Mouse (Mus musculus) G1E (cell line): ENCODE measurements around the gene Gm28042. TPM values are rescaled to one million over a fixed set of nuclear protein-coding genes. Genes with fewer than 3 reads are reported as not detected.

ENCODE experiments used
- ATAC-seq: 2 replicates; pipeline ENCODE4 v1.8.0; 2016; ENCODE audit warnings: mild to moderate bottlenecking; ENCODE audit not compliant: insufficient number of reproducible peaks, poor library complexity, low FRiP score, severe bottlenecking; ENCODE audit errors: extremely low read depth
- DNase-seq: peaks from one replicate; pipeline ENCODE4 v3.0.0; 2012; ENCODE audit warnings: low spot score
- H3K27me3 ChIP-seq: 2 replicates; pipeline ENCODE4 v1.6.1; 2012; ENCODE audit warnings: mild to moderate bottlenecking, low read length, inconsistent platforms; ENCODE audit not compliant: insufficient read depth
- H3K36me3 ChIP-seq: replicated peaks from 2 replicates; pipeline ENCODE3; 2012; ENCODE audit warnings: mild to moderate bottlenecking, inconsistent platforms
- H3K4me1 ChIP-seq: 2 replicates; pipeline ENCODE4 v1.6.1; 2012; ENCODE audit warnings: low read depth, low read length, inconsistent platforms, mixed read lengths; ENCODE audit not compliant: insufficient read depth
- H3K4me3 ChIP-seq: 2 replicates; pipeline ENCODE4 v1.5.1; 2012; ENCODE audit warnings: low read depth, mild to moderate bottlenecking, inconsistent platforms, low read length, moderate library complexity, mixed read lengths
- H3K9me3 ChIP-seq: replicated peaks from 2 replicates; pipeline ENCODE4 v1.6.1; 2012; ENCODE audit warnings: inconsistent platforms
- CTCF ChIP-seq: IDR thresholded peaks from 2 replicates; pipeline ENCODE4 v1.5.1; 2012; ENCODE audit warnings: low read depth, low read length, inconsistent platforms, mixed read lengths
- GATA1 ChIP-seq: IDR thresholded peaks from 2 replicates; pipeline ENCODE4 v1.6.1; 2012; ENCODE audit warnings: borderline replicate concordance, low read length, inconsistent platforms, mixed read lengths
- GATA2 ChIP-seq: IDR thresholded peaks from 2 replicates; pipeline ENCODE4 v1.6.1; 2012; ENCODE audit warnings: low read depth, low read length, inconsistent platforms, borderline replicate concordance
- POLR2AphosphoS5 ChIP-seq: IDR thresholded peaks from 2 replicates; pipeline ENCODE4 v1.6.1; 2012; ENCODE audit warnings: low read depth, low read length, inconsistent platforms; ENCODE audit not compliant: insufficient replicate concordance
- TAL1 ChIP-seq: conservative IDR thresholded peaks from 2 replicates; pipeline ENCODE4 v1.6.1; 2012; ENCODE audit warnings: low read depth, low read length, inconsistent platforms, mixed read lengths
- polyA plus RNA-seq: library from polyadenylated mRNA; stranded (reverse); fragments of >175 nt; gene quantifications from 2 replicates; pipeline ENCODE4 v1.2.3, GENCODE M21; 2012
- total RNA-seq, 2 experiments: library from RNA; stranded (forward) in 1 of 2; stranded (reverse) in 1 of 2; fragments of 200-1000 nt in 1 of 2; fragments of >200 nt in 1 of 2; fragmentation: Nextera tagmentation in 1 of 2; gene quantifications; 2 replicates each; pipeline ENCODE4 v1.2.3; 2014 to 2017

The Gm28042 gene
- total and polyA plus RNA-seq, 3 experiments: 0.05 to 0.21 TPM; not detected in 1

DNA sequence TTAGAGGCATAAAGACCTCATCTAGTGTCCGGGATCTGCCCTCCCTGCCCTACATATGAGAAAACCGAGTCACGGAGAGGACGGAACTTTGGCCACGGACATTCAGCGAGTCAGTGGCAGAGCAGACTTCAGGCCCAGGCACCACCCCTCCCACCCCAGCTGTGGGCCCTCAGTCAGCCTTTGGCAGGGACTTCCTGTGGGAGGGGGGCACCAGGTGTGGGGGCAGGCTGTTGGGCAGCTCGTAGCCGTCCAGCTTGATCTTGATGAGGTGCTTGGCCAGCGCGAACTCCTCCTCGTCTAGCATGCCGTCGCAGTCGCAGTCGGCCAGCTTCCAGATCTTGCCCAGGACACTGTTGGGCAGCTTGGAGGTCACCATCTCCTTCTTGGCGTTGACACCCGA, 63.7 kb downstream of the Gm28042 start:
- Histone ChIP-seq H3K27me3 (no peaks in the 10 kb centered on the region), H3K4me3 (no peak overlapping the region), H3K9me3 (no peaks in the 10 kb centered on the region), H3K4me1 (no peaks in the 10 kb centered on the region), H3K36me3 (peaks cover 52% of the 10 kb centered on the region)
- DNase-seq (no peak), ATAC-seq (no peak)
- no peak for TF ChIP-seq POLR2AphosphoS5
- no peak for TF ChIP-seq TAL1
- TF ChIP-seq GATA1: no peak
- no peak for TF ChIP-seq GATA2
- TF ChIP-seq CTCF: no peak

Other genes starting within 250 kb of the Gm28042 start
- 22.3 and 23.9 TPM in 2 replicates for gene Rpap1, start 240.0 kb upstream of the Gm28042 start, total RNA-seq (2014; fragmentation: Nextera tagmentation)
- 8.0 and 8.1 TPM in 2 replicates for gene Rpap1, start 240.0 kb upstream of the Gm28042 start, total RNA-seq (2017)
- gene Rpap1, start 240.0 kb upstream of the Gm28042 start, polyA plus RNA-seq: 36.4 and 41.3 TPM in 2 replicates
- gene Tyro3, start 229.8 kb upstream of the Gm28042 start, total RNA-seq (2014; fragmentation: Nextera tagmentation): not detected in 2 replicates
- gene Tyro3, start 229.8 kb upstream of the Gm28042 start, total RNA-seq (2017): 0.87 and 1.1 TPM in 2 replicates
- 0.28 and 0.42 TPM in 2 replicates for gene Tyro3, start 229.8 kb upstream of the Gm28042 start, polyA plus RNA-seq
- 186 and 200 TPM in 2 replicates for gene Mga, start 130.3 kb upstream of the Gm28042 start, total RNA-seq (2014; fragmentation: Nextera tagmentation)
- gene Mga, start 130.3 kb upstream of the Gm28042 start, total RNA-seq (2017): 69.4 and 80.7 TPM in 2 replicates
- 2.7 and 4.1 TPM in 2 replicates for gene Mga, start 130.3 kb upstream of the Gm28042 start, polyA plus RNA-seq
- 9.3 and 9.8 TPM in 2 replicates for gene Mapkbp1, start 54.8 kb upstream of the Gm28042 start, total RNA-seq (2014; fragmentation: Nextera tagmentation)
- 3.7 and 3.9 TPM in 2 replicates for gene Mapkbp1, start 54.8 kb upstream of the Gm28042 start, total RNA-seq (2017)
- gene Mapkbp1, start 54.8 kb upstream of the Gm28042 start, polyA plus RNA-seq: 2.8 and 4.2 TPM in 2 replicates
- gene Jmjd7, start within 50 bp of the Gm28042 start, total RNA-seq (2014; fragmentation: Nextera tagmentation): 2.8 and 3.7 TPM in 2 replicates
- gene Jmjd7, start within 50 bp of the Gm28042 start, total RNA-seq (2017): 0.66 and 0.70 TPM in 2 replicates
- 3.2 TPM in 2 replicates for gene Jmjd7, start within 50 bp of the Gm28042 start, polyA plus RNA-seq
- 0.19 TPM in 1 of 2 replicates, not detected in the other for gene Pla2g4b, start 5.9 kb downstream of the Gm28042 start, total RNA-seq (2014; fragmentation: Nextera tagmentation)
- gene Pla2g4b, start 5.9 kb downstream of the Gm28042 start, total RNA-seq (2017): 0.06 and 0.27 TPM in 2 replicates
- 0.35 and 0.59 TPM in 2 replicates for gene Pla2g4b, start 5.9 kb downstream of the Gm28042 start, polyA plus RNA-seq
- 10.8 TPM in 2 replicates for gene Ehd4, start 127.1 kb downstream of the Gm28042 start, total RNA-seq (2014; fragmentation: Nextera tagmentation)
- 11.0 TPM in 2 replicates for gene Ehd4, start 127.1 kb downstream of the Gm28042 start, total RNA-seq (2017)
- 30.3 and 36.1 TPM in 2 replicates for gene Ehd4, start 127.1 kb downstream of the Gm28042 start, polyA plus RNA-seq
- not detected in 2 replicates for gene Pla2g4e, start 217.8 kb downstream of the Gm28042 start, total RNA-seq (2014; fragmentation: Nextera tagmentation)
- gene Pla2g4e, start 217.8 kb downstream of the Gm28042 start, total RNA-seq (2017): 0.05 TPM in 1 of 2 replicates, not detected in the other
- gene Pla2g4e, start 217.8 kb downstream of the Gm28042 start, polyA plus RNA-seq: not detected in 2 replicates